Mouse (Mus musculus): ENCODE measurements around the gene Aoc2. TPM values are rescaled to one million over a fixed set of nuclear protein-coding genes. Genes with fewer than 3 reads are reported as not detected.
A peak's percentile ranks its signal among the peaks of the same experiment; 100 is the strongest.

The Aoc2 gene
- total and polyA plus RNA-seq, 2 experiments from 2014 or later, result 0.63 to 4.1 TPM

DNA sequence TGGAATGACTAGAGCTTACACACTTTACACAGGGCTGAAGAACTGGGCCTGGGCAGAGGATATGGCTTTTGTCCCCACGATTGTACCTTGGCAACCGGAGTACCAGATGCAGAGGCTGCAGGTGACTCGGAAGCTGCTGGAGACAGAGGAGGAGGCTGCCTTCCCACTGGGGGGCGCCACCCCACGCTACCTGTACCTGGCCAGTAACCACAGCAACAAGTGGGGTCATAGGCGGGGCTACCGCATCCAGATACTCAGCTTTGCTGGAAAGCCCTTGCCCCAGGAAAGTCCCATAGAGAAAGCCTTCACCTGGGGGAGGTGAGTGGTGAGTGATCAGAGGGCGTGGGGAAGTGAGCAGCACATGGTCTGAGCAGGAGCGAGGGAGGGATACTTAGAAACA is 10.8 kb downstream of the Aoc2 start:
- Histone ChIP-seq H3K9me3 (ENCODE audit: low read length) (no peaks in the 10 kb centered on the region), H3K27me3 (ENCODE audit: insufficient read depth, low read length) (no peaks in the 10 kb centered on the region), H3K9ac (replicated peaks; ENCODE audit: low read length) (no peak overlapping the region), H3K36me3 (ENCODE audit: insufficient read depth, low read length) (no peaks in the 10 kb centered on the region), H3K4me3 (ENCODE audit: low read length) (no peak overlapping the region), H3K27ac (no peak overlapping the region), H3K4me2 (ENCODE audit: low read depth, low read length) (no peak overlapping the region), H3K4me1 (ENCODE audit: insufficient read depth, low read length) (0 out of 2 replicates have a peak, but pooled peaks cover 3% of the 10 kb centered on the region)
- DNase-seq (ENCODE audit: low spot score) (no peak), ATAC-seq (no peak)
- no peak for TF ChIP-seq CTCF (IDR thresholded peaks at IDR 0.05; ENCODE audit: low read depth)
- WGBS, result 87% methylated on average over 9 of the region's 9 CpGs

DNA sequence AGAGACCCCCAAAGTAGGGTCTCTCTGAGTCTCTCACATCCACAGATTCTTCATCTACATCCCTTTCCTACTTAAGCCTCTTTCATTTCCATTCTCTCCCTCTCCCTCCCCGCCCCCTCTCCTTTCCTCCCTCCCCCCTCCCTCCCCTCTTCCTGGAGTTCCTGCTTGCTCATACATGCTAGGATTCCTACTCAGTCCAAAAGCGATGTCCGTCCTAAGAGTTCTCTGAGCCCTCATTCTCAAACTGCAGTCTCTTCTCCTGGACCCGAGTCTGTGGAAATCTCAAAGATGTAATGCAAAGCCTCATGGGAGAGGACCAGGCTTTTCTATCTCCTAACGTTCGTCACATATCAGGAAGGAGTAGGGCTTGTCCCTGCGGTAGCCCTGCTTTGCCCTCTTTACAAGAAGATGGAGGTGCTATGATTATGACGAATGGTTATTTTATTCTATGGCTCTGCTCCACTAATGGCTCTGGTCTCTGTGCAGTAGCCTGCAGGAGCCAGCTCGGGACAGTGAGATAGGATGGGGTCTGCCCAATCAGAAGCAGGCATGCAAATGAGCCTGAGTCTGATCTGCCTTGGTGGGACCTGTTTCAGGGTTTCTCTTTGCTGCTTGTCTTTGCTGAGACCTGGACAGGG is 13.4 kb downstream of the Aoc2 start:
- Histone ChIP-seq H3K36me3 (ENCODE audit: insufficient read depth, low read length) (no peaks in the 10 kb centered on the region), H3K4me3 (ENCODE audit: low read length) (peak overlapping the region; percentile 9), H3K9ac (replicated peaks; ENCODE audit: low read length) (no peak overlapping the region), H3K4me2 (ENCODE audit: low read depth, low read length) (peak overlapping the region; percentile 47), H3K9me3 (ENCODE audit: low read length) (no peaks in the 10 kb centered on the region), H3K27ac (peak overlapping the region; percentile 8; the same call in 1 of the 2 replicates), H3K27me3 (ENCODE audit: insufficient read depth, low read length) (no peaks in the 10 kb centered on the region), H3K4me1 (ENCODE audit: insufficient read depth, low read length) (0 out of 2 replicates have a peak, but pooled peaks cover 3% of the 10 kb centered on the region)
- DNase-seq (ENCODE audit: low spot score) (peak; percentile 67), ATAC-seq (peak; percentile 90)
- no peak for TF ChIP-seq CTCF (IDR thresholded peaks at IDR 0.05; ENCODE audit: low read depth)
- 2% methylated on average over 9 of the region's 9 CpGs for WGBS

DNA sequence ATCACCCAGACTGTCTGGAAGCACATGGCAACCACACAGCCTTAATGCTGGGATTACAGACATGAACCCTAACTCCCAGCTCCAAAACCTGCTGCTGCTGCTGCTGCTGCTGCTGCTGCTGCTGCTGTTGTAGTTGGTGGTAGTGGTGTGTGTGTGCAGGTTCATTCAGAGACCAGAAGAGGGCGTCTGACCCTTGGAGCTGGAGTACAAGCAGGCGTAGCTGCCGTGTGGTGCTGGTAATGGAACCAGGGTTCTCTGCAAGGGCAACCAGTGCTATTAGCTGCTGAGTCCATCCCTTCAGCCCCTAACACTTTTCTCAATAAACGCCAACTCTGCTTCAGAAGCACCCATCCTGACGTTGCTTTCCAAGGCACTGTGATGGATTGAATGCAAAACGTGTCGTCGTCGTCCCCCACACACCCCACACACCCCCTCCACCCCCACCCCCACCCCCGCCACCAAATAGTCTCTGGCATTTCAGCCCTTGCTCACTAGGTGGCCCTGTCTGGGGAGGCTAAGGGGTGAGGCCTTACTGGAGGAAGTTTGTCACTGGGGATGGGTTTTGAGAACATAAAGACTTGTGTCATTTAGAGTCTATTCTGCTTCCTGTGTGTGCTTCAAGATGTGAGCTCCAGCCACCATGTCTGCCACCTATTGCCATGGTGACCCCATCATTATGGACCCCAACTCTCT is 22.4 kb downstream of the Aoc2 start:
- no peak overlapping the region for H3K27ac ChIP-seq
- no peak for ATAC-seq
- no peak overlapping the region for H3K4me3 ChIP-seq (ENCODE audit: low read length)
- no peak overlapping the region for H3K4me2 ChIP-seq (ENCODE audit: low read depth, low read length)
- no peak; the same call in 1 of the 2 replicates for TF ChIP-seq CTCF (IDR thresholded peaks at IDR 0.05; ENCODE audit: low read depth)
- 0 out of 2 replicates have a peak, but pooled peaks cover 2% of the 10 kb centered on the region for H3K9me3 ChIP-seq (ENCODE audit: low read length)
- no peaks in the 10 kb centered on the region for H3K4me1 ChIP-seq (ENCODE audit: insufficient read depth, low read length)
- H3K27me3 ChIP-seq (ENCODE audit: insufficient read depth, low read length), result no peaks in the 10 kb centered on the region
- DNase-seq (ENCODE audit: low spot score), result no peak
- H3K9ac ChIP-seq (replicated peaks; ENCODE audit: low read length), result no peak overlapping the region
- 75% methylated on average over 10 of the region's 10 CpGs for WGBS
- H3K36me3 ChIP-seq (ENCODE audit: insufficient read depth, low read length), result no peaks in the 10 kb centered on the region

DNA sequence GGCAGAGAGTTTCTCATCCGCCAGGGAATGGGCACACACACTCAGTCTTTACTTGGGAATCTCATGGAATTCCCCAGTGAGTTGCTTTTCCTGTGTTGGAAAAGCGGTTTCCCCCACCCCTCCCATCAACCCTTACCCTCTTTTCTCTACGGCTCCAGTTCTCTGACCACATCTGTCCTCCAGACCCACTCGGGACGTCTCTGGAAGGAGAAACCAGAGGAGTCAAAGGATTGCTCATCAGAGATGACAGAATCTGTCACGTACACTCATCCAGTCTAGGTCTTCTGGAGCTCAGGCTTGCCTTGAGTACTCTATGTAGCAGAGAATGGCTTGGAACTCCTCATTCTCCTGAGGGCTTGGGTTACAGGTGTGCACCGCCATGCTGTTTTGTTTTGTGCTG is 23.9 kb downstream of the Aoc2 start:
- DNase-seq (ENCODE audit: low spot score), result no peak
- H3K4me2 ChIP-seq (ENCODE audit: low read depth, low read length), result no peak overlapping the region
- no peak for ATAC-seq
- H3K9me3 ChIP-seq (ENCODE audit: low read length), result 0 out of 2 replicates have a peak, but pooled peaks cover 2% of the 10 kb centered on the region
- no peak overlapping the region for H3K9ac ChIP-seq (replicated peaks; ENCODE audit: low read length)
- 75% methylated on average over 7 of the region's 7 CpGs for WGBS
- no peak overlapping the region for H3K27ac ChIP-seq
- H3K4me3 ChIP-seq (ENCODE audit: low read length), result no peak overlapping the region
- no peak for TF ChIP-seq CTCF (IDR thresholded peaks at IDR 0.05; ENCODE audit: low read depth)
- H3K4me1 ChIP-seq (ENCODE audit: insufficient read depth, low read length), result no peaks in the 10 kb centered on the region
- no peaks in the 10 kb centered on the region for H3K36me3 ChIP-seq (ENCODE audit: insufficient read depth, low read length)
- no peaks in the 10 kb centered on the region for H3K27me3 ChIP-seq (ENCODE audit: insufficient read depth, low read length)

DNA sequence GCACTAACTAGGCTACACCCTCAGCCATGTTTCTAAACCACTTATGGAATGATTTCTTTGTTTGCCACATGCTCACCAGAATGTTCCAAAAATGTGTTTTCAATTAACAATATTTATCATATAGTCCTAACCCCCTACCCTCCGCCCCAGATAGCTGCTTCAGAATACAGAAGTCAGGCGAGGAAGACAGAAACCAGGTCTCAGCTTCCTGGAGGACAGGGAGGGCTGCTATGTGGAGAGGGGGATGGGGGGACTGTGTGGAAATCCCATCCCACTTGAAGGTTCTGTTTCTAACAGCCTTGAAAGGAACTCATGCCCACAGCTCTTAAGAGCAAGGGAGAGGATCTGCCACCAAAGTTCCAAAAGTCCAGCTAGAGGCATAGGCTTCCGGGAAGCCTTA is 24.4 kb downstream of the Aoc2 start:
- H3K9me3 ChIP-seq (ENCODE audit: low read length), result 0 out of 2 replicates have a peak, but pooled peaks cover 2% of the 10 kb centered on the region
- H3K27ac ChIP-seq, result no peak overlapping the region
- no peak overlapping the region for H3K4me3 ChIP-seq (ENCODE audit: low read length)
- TF ChIP-seq CTCF (IDR thresholded peaks at IDR 0.05; ENCODE audit: low read depth), result no peak
- DNase-seq (ENCODE audit: low spot score) (no peak), ATAC-seq (no peak)
- WGBS, result 96% methylated on average over 3 of the region's 3 CpGs
- no peaks in the 10 kb centered on the region for H3K36me3 ChIP-seq (ENCODE audit: insufficient read depth, low read length)
- H3K9ac ChIP-seq (replicated peaks; ENCODE audit: low read length), result no peak overlapping the region
- no peaks in the 10 kb centered on the region for H3K4me1 ChIP-seq (ENCODE audit: insufficient read depth, low read length)
- no peak overlapping the region for H3K4me2 ChIP-seq (ENCODE audit: low read depth, low read length)
- H3K27me3 ChIP-seq (ENCODE audit: insufficient read depth, low read length), result no peaks in the 10 kb centered on the region

- Histone ChIP-seq H3K27ac (no peak overlapping the region), H3K36me3 (ENCODE audit: insufficient read depth, low read length) (no peaks in the 10 kb centered on the region), H3K27me3 (ENCODE audit: insufficient read depth, low read length) (no peaks in the 10 kb centered on the region), H3K4me3 (ENCODE audit: low read length) (no peak overlapping the region), H3K9ac (replicated peaks; ENCODE audit: low read length) (no peak overlapping the region), H3K4me1 (ENCODE audit: insufficient read depth, low read length) (no peaks in the 10 kb centered on the region), H3K9me3 (ENCODE audit: low read length) (0 out of 2 replicates have a peak, but pooled peaks cover 2% of the 10 kb centered on the region), H3K4me2 (ENCODE audit: low read depth, low read length) (no peak overlapping the region)
- 69% methylated on average over 11 of the region's 11 CpGs for WGBS
- TF ChIP-seq CTCF (IDR thresholded peaks at IDR 0.05; ENCODE audit: low read depth), result no peak
- ATAC-seq (no peak), DNase-seq (ENCODE audit: low spot score) (no peak)
These were observed 26.3 kb downstream of the Aoc2 start for GRCm38 (mm10) chr11:101351100-101351720.

Measured in hindbrain, postnatal 0 days (tissue).